Mouse (Mus musculus): ENCODE data around the gene 2900011O08Rik. TPM values are rescaled to one million over a fixed set of nuclear protein-coding genes. Genes with fewer than 3 reads are reported as not detected.
"Not testable (repeated sequence)": the region's sequence is repeated elsewhere in the genome, so short reads cannot be mapped to it uniquely, and the experiment has no call there.

2900011O08Rik gene
- polyA plus RNA-seq, 1 experiment: not detected

DNA sequence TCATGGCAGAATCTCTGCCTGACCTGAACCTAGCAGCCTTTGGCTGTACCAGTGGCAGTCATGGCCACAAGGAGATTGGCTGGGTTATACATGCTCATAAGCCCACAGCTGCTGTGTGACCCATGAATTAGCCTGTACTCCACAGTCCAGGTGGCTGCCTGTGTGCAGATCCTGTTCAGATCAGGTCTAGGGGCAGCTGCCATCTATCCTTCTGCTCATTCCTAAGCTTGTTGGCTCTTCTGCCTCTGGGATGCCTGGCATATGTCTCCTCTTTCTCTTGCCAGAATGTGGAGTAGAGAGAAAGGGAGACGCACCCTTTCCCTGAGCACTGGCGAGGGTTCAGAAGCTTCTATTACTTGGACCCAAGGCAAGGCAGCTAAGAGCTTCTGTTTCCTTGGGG is 65.8 kb downstream of the 2900011O08Rik start:
- 69% methylated on average over 2 of the region's 2 CpGs for WGBS
- H3K4me1 ChIP-seq (ENCODE audit: control insufficient read depth, insufficient read depth, low read length): no peaks in the 10 kb centered on the region; the same call in 1 of the 2 replicates
- TF ChIP-seq CTCF (IDR thresholded peaks at IDR 0.05; ENCODE audit: insufficient read depth, low read depth, low read length): no peak
- H3K27ac ChIP-seq (ENCODE audit: insufficient read depth, low read depth, low read length): no peak overlapping the region
- no peak overlapping the region for H3K4me3 ChIP-seq (ENCODE audit: insufficient read depth, low read depth, low read length)

DNA sequence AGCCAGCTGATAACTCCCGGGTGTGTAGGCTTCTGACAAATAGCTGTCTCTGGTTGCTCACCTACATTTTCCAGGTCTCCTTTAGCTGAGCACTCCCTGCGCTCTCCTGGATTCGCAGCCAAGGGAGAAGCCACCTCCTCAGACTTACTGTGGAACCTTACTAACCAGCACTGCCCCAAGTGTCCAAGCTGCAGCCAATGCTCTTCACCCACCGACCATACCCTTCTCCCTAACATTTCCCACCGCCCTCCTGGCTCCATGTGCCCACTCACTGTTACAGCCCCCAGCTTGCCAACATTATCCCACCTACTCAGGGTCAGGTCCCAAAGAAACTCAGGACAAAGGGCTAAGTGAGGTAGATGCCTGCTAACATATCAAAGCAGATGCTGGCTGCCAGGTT is 66.7 kb downstream of the 2900011O08Rik start:
- H3K27ac ChIP-seq (ENCODE audit: insufficient read depth, low read depth, low read length): no peak overlapping the region
- 91% methylated on average over 5 of the region's 5 CpGs for WGBS
- no peak overlapping the region for H3K4me3 ChIP-seq (ENCODE audit: insufficient read depth, low read depth, low read length)
- H3K4me1 ChIP-seq (ENCODE audit: control insufficient read depth, insufficient read depth, low read length): no peaks in the 10 kb centered on the region; the same call in 1 of the 2 replicates
- TF ChIP-seq CTCF (IDR thresholded peaks at IDR 0.05; ENCODE audit: insufficient read depth, low read depth, low read length): no peak
- TF ChIP-seq POLR2A (IDR thresholded peaks at IDR 0.05; ENCODE audit: insufficient read depth, low read depth, low read length): no peak

DNA sequence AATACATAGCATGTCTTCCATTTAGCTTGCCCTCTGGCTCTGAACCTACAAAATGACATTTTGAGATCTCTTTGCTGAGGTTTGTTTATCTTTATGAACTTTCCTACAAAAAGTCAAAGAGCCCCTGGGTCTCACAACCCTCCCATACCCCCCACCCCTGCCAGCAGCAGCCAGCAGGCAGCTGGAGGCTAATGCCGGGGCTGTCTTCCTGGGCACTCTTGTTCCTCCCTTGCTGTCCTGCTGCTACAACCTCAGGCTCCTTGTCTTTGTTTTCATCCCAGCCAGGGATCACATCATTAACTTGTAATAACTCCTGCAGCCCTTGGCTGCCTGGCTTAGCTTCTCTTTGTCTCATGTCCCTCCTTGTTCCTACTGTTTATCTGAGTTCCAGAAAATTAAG is 68.9 kb downstream of the 2900011O08Rik start:
- TF ChIP-seq CTCF (IDR thresholded peaks at IDR 0.05; ENCODE audit: insufficient read depth, low read depth, low read length) (no peak), POLR2A (IDR thresholded peaks at IDR 0.05; ENCODE audit: insufficient read depth, low read depth, low read length) (no peak)
- no peaks in the 10 kb centered on the region; the same call in 1 of the 2 replicates for H3K4me1 ChIP-seq (ENCODE audit: control insufficient read depth, insufficient read depth, low read length)
- WGBS: 56% methylated on average over 1 of the region's 1 CpGs
- no peak overlapping the region for H3K4me3 ChIP-seq (ENCODE audit: insufficient read depth, low read depth, low read length)
- H3K27ac ChIP-seq (ENCODE audit: insufficient read depth, low read depth, low read length): no peak overlapping the region

DNA sequence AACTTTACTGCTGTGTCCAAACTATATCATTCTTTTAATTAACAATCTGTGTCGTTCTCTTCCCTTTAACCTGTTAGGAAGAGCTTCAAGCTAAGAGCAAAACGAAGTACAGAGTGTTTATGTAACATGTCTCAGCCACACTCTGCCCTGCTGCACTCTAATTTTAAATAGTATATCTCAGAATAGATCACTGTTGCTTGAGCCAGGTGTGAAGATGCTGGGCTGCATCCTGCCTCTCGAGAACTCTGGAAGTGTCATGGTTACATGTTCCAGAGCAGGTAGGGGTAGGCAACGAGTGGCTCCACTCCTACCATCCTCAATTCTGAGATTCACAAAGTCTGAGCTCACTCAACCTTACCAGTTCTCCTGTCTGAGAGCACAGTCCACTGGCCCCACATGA is 70.3 kb downstream of the 2900011O08Rik start:
- WGBS: 40% methylated on average over 4 of the region's 4 CpGs

DNA sequence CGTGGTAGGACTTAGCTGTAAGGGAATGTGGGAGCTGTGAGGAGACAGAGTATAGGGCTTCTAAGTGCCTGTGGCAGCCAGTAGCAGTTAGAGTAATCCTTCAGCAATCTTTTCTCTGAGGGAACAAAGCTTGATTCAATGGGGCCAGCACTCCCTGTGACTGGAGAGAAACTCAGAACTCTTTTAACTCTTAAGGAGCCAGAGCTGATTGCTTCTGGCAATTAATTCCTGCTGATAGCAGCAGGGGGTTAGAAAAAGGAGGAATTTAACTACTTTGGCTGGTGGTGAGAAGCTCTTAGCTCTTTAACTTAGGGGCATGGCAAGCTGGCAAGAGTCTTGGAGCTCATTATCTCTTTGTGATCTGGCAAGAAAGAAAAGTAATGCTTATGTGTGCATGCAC is 72.1 kb downstream of the 2900011O08Rik start:
- H3K4me1 ChIP-seq (ENCODE audit: control insufficient read depth, insufficient read depth, low read length): no peaks in the 10 kb centered on the region; the same call in 1 of the 2 replicates
- H3K4me3 ChIP-seq (ENCODE audit: insufficient read depth, low read depth, low read length): no peak overlapping the region
- WGBS: 26% methylated on average over 1 of the region's 1 CpGs
- no peak overlapping the region for H3K27ac ChIP-seq (ENCODE audit: insufficient read depth, low read depth, low read length)
- TF ChIP-seq POLR2A (IDR thresholded peaks at IDR 0.05; ENCODE audit: insufficient read depth, low read depth, low read length) (no peak), CTCF (IDR thresholded peaks at IDR 0.05; ENCODE audit: insufficient read depth, low read depth, low read length) (no peak)

More for the DNA sequence above, 70.3 kb downstream of the 2900011O08Rik start:
- Histone ChIP-seq H3K4me3 (ENCODE audit: insufficient read depth, low read depth, low read length) (no peak overlapping the region), H3K27ac (ENCODE audit: insufficient read depth, low read depth, low read length) (no peak overlapping the region), H3K4me1 (ENCODE audit: control insufficient read depth, insufficient read depth, low read length) (no peaks in the 10 kb centered on the region; the same call in 1 of the 2 replicates)
- TF ChIP-seq POLR2A (IDR thresholded peaks at IDR 0.05; ENCODE audit: insufficient read depth, low read depth, low read length) (no peak), CTCF (IDR thresholded peaks at IDR 0.05; ENCODE audit: insufficient read depth, low read depth, low read length) (no peak)

DNA sequence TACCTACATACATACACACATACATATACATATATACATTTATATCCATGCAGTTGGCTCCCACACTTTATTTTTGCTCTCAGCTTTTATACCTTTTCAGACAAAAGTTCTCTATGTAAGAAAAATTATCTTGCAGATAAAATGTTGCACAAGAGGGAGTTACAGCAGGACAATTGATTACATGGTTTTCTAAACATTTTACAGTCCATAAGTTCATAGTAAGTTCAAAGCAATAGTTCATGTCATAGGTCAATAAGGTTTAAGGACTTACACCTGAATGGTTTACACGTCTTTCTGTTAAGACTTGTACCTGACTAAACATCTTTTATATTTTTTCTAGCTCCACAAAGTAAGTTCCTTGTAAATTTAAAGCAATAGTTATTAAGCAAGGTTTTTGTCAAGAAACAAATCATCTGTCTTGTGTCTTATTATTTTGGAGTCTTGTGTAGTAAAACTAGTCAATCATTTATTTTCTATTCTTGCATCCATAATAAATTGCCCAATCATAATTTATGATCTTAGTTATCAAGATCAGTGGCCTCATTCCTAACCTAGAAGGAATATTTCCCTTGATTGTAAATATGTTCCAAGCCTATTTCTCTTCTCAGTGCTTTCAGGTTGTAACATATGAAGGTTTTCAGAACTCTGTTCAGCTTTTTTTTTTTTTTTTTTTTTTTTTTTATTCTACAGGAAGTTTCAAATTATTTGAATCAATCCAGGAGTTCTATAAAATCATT is 72.9 kb downstream of the 2900011O08Rik start:
- Histone ChIP-seq H3K27ac (ENCODE audit: insufficient read depth, low read depth, low read length) (no peak overlapping the region), H3K4me3 (ENCODE audit: insufficient read depth, low read depth, low read length) (no peak overlapping the region), H3K4me1 (ENCODE audit: control insufficient read depth, insufficient read depth, low read length) (no peaks in the 10 kb centered on the region; the same call in 1 of the 2 replicates)
- TF ChIP-seq CTCF (IDR thresholded peaks at IDR 0.05; ENCODE audit: insufficient read depth, low read depth, low read length): no peak
- TF ChIP-seq POLR2A (IDR thresholded peaks at IDR 0.05; ENCODE audit: insufficient read depth, low read depth, low read length): no peak
- 80% methylated on average over 1 of the region's 1 CpGs for WGBS

DNA sequence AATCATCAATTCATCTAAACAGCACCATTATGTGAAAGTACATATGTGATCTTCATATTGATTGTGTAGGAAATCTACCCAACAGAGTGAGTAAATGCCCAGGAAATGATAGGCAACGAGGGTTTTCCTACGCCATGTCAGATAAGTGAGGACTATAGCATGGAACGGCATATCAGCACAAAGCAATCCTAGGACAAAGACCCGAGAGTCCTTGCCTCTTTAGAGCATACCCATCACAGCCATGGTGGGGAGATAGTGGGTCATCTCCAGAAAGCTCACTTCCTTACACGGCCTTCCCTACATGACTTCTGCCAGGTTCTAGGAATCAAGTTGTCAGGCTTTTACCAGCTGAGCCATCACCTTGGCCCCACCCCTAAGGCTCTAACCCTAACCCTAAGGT is 73.5 kb downstream of the 2900011O08Rik start:
- no peak overlapping the region for H3K4me3 ChIP-seq (ENCODE audit: insufficient read depth, low read depth, low read length)
- H3K4me1 ChIP-seq (ENCODE audit: control insufficient read depth, insufficient read depth, low read length): no peaks in the 10 kb centered on the region; the same call in 1 of the 2 replicates
- no peak overlapping the region for H3K27ac ChIP-seq (ENCODE audit: insufficient read depth, low read depth, low read length)
- WGBS: 89% methylated on average over 5 of the region's 5 CpGs
- no peak for TF ChIP-seq CTCF (IDR thresholded peaks at IDR 0.05; ENCODE audit: insufficient read depth, low read depth, low read length)
- TF ChIP-seq POLR2A (IDR thresholded peaks at IDR 0.05; ENCODE audit: insufficient read depth, low read depth, low read length): no peak

DNA sequence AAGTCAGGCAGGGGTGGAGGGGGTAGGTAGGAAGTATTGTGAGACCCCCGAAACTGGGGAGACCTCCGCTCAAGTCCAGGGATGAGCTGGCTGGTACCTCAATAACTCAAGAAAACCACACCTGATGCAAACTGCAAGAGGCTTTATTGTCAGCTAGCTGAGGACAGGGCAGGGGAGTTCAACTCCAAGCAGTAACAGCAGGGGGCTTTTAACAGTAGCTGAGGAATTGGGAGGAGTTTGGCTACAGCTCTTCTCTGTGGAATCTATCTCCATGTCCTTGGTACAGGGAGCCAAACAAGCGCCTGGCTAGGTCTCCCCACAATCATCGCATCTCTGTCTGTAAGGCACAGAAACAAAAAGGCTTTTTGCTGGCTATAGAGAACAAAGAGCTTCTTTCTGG is 80.2 kb downstream of the 2900011O08Rik start:
- 64% methylated on average over 4 of the region's 4 CpGs for WGBS
- not testable (repeated sequence) for H3K4me3 ChIP-seq (ENCODE audit: insufficient read depth, low read depth, low read length); H3K27ac ChIP-seq (ENCODE audit: insufficient read depth, low read depth, low read length)

DNA sequence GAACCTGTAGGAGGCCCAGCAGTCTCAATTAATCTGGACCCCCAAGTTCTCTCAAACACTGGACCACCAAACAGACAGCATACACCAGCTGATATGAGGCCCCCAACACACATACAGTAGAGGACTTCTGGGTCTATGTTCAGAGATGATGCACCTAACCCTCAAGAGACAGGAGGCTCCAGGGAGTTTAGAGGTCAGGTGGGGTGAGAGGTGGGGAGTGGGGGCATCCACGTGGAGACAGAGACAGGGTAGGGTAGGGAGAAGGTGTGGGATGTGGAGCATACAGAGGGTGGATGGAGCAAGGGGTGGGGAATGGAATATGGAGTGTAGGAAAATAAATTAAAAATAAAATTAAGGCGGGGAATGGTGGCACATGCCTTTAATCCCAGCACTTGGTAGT is 82.3 kb downstream of the 2900011O08Rik start:
- H3K27ac ChIP-seq (ENCODE audit: insufficient read depth, low read depth, low read length); H3K4me3 ChIP-seq (ENCODE audit: insufficient read depth, low read depth, low read length); H3K4me1 ChIP-seq (ENCODE audit: control insufficient read depth, insufficient read depth, low read length): not testable (repeated sequence)
- WGBS: 90% methylated on average over 2 of the region's 2 CpGs

More for the DNA sequence above, 80.2 kb downstream of the 2900011O08Rik start:
- not testable (repeated sequence) for H3K4me1 ChIP-seq (ENCODE audit: control insufficient read depth, insufficient read depth, low read length)

Data from olfactory bulb, adult 2 months (tissue).